Mouse (Mus musculus) heart, postnatal 0 days (tissue): ENCODE measurements around the gene Dnase1l3. TPM values are rescaled to one million over a fixed set of nuclear protein-coding genes. Genes with fewer than 3 reads are reported as not detected.

ENCODE experiments used
- ATAC-seq: fragments of 200-750 bp; cut with Nextera tagmentation; 2 replicates; pipeline ENCODE4 v1.8.0; 2017; ENCODE audit warnings: low read depth, moderate number of reproducible peaks, moderate library complexity; ENCODE audit not compliant: insufficient read depth
- DNase-seq: peaks from one replicate; pipeline ENCODE4 v3.0.0-alpha.2; 2016; ENCODE audit warnings: low spot score
- H3K27ac ChIP-seq: fragments of 300-500 bp; sonication (generic); 2 replicates; pipeline ENCODE4 v1.5.1; 2014; ENCODE audit warnings: low read depth, mild to moderate bottlenecking
- H3K27me3 ChIP-seq: fragments of 300-500 bp; sonication (generic); 2 replicates; pipeline ENCODE4 v1.6.1; 2014; ENCODE audit warnings: low read length, mixed read lengths; ENCODE audit not compliant: control insufficient read depth, insufficient read depth
- H3K36me3 ChIP-seq: fragments of 300-500 bp; sonication (generic); replicated peaks from 2 replicates; pipeline ENCODE4 v1.6.1; 2014; ENCODE audit warnings: low read length, mixed read lengths; ENCODE audit not compliant: control insufficient read depth, insufficient read depth
- H3K4me1 ChIP-seq: fragments of 300-500 bp; sonication (generic); 2 replicates; pipeline ENCODE4 v1.6.1; 2014; ENCODE audit warnings: antibody characterized with exemption; ENCODE audit not compliant: control insufficient read depth, insufficient read depth
- H3K4me2 ChIP-seq: fragments of 300-500 bp; sonication (generic); 2 replicates; pipeline ENCODE4 v1.6.1; 2014; ENCODE audit warnings: low read depth, mild to moderate bottlenecking, low read length, moderate library complexity
- H3K4me3 ChIP-seq: fragments of 300-500 bp; sonication (generic); 2 replicates; pipeline ENCODE4 v1.5.1; 2014; ENCODE audit warnings: low read depth, low read length
- H3K9ac ChIP-seq: fragments of 300-500 bp; sonication (generic); replicated peaks from 2 replicates; pipeline ENCODE4 v1.6.1; 2014; ENCODE audit warnings: low read depth, low read length, mixed read lengths
- H3K9me3 ChIP-seq: fragments of 300-500 bp; sonication (generic); replicated peaks from 2 replicates; pipeline ENCODE4 v1.6.1; 2016; ENCODE audit warnings: low read length; ENCODE audit not compliant: control insufficient read depth
- CTCF ChIP-seq: IDR thresholded peaks from 2 replicates; pipeline ENCODE4 v1.5.1; 2016; ENCODE audit warnings: antibody characterized with exemption, control low read depth, low read depth
- EP300 ChIP-seq: IDR thresholded peaks from 2 replicates; pipeline ENCODE4 v1.6.1; 2016; ENCODE audit warnings: antibody characterized with exemption, low read depth
- WGBS: fragments of 180-500 bp; shearing (Covaris S2); extraction: QIAGEN DNeasy Blood & Tissue Kit; methylation state at CpG from one replicate; pipeline ENCODE4 v1.1.7; 2014; 5-methylcytosine and 5-hydroxymethylcytosine counted together
- polyA plus RNA-seq: library from polyadenylated mRNA; unstranded; fragments of >200 nt; fragmentation: Nextera tagmentation; extraction: Ambion mirVana; gene quantifications from 2 replicates; pipeline ENCODE4 v1.2.1, GENCODE M21; 2015
- total RNA-seq: library from RNA; depleted of rRNA; stranded (reverse); fragments of >200 nt; gene quantifications from 2 replicates; pipeline ENCODE4 v1.2.3, GENCODE M21; 2014; ENCODE audit warnings: low replicate concordance; rRNA removed

Gene Dnase1l3
- total and polyA plus RNA-seq, 2 experiments from 2014 or later = 0.03 TPM; not detected in 1

DNA sequence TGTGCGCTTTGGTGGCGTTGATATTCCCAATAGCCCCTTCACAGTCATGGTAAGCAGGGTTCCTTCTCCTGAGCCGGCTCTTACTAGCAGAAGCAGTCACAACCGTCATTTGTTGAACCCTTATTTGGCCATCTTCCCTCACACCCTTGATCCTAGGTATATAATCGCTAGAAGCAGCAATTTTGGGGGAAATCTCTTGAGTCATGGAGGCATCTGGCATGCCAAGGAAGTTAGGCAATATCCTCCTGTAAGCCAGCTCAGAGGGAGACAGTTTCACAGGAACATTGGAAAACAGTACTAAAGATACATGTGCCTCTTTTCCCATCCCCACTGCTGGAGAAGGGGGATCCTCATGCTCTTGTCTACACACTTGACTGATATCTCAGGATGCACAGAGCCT, 75.1 kb downstream of the Dnase1l3 start:
- no peaks in the 10 kb centered on the region for H3K4me1 ChIP-seq
- TF ChIP-seq EP300 (no peak), CTCF (no peak)
- no peaks in the 10 kb centered on the region for H3K9me3 ChIP-seq
- no peaks in the 10 kb centered on the region for H3K27me3 ChIP-seq
- no peak overlapping the region for H3K4me3 ChIP-seq
- ATAC-seq = no peak
- WGBS = 77% methylated on average over 5 of the region's 5 CpGs
- peaks cover 54% of the 10 kb centered on the region for H3K36me3 ChIP-seq
- H3K4me2 ChIP-seq = no peak overlapping the region
- DNase-seq = no peak
- H3K27ac ChIP-seq = no peak overlapping the region
- H3K9ac ChIP-seq = no peak overlapping the region

DNA sequence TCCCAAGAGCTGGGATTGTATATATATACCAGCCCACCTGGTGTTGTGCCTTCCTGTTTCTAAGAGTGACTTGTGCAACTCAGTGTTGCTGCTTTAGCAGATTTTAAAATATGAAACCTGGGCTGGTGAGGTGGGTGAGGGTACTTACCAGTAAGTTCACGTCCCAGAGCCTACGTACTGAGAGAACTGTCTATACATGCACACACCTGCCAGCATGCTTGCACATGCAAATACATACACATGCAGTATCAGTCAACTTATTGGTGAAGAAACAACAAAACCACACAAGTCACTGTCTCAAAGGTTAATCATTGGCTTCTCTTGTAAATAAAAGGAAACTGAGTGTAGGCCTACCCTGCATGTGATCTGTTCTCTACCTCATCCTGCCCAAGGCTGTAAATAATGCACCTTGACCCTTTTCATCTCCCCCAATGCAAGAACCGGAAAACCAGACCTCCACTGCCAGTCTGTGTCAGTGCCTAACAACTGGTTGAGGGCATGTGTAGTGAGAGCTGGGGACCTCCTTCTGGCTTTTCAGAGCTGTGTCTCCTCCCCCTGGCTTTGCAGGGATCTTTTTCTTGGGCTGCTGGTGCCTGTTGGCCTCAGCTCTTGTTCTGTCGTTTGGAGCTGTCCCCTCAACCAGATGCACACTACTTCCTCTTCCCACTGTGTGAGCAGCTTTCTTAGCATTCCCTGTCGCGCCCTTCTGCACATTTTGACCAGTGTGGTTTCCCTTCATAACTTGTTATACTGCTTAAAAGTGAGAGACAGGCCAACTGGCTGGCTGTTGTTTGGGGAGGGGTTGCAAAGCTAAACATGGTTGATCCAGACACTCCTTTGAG, 76.0 kb downstream of the Dnase1l3 start:
- no peak for DNase-seq
- peaks cover 54% of the 10 kb centered on the region for H3K36me3 ChIP-seq
- 73% methylated on average over 6 of the region's 6 CpGs for WGBS

More for the DNA sequence above, 76.0 kb downstream of the Dnase1l3 start:
- TF ChIP-seq EP300 = no peak
- no peak for TF ChIP-seq CTCF
- ATAC-seq = no peak
- Histone ChIP-seq H3K27me3 (no peaks in the 10 kb centered on the region), H3K9ac (no peak overlapping the region), H3K4me2 (no peak overlapping the region), H3K27ac (no peak overlapping the region), H3K4me1 (no peaks in the 10 kb centered on the region), H3K9me3 (no peaks in the 10 kb centered on the region), H3K4me3 (no peak overlapping the region)

Other genes with a start within 250 kb of the Dnase1l3 start
- gene Gm26661, start 203.0 kb downstream of the Dnase1l3 start, total RNA-seq = not detected in 2 replicates
- gene Gm26661, start 203.0 kb downstream of the Dnase1l3 start, polyA plus RNA-seq = not detected in 2 replicates
- 40.7 and 42.9 TPM in 2 replicates for gene Flnb, start 176.6 kb downstream of the Dnase1l3 start, total RNA-seq
- gene Flnb, start 176.6 kb downstream of the Dnase1l3 start, polyA plus RNA-seq = 3.8 and 4.0 TPM in 2 replicates
- gene Gm45521, start 37.3 kb downstream of the Dnase1l3 start, total RNA-seq = not detected in 2 replicates
- not detected in 2 replicates for gene Gm45521, start 37.3 kb downstream of the Dnase1l3 start, polyA plus RNA-seq
- 2.2 and 2.5 TPM in 2 replicates for gene Abhd6, start 8.3 kb upstream of the Dnase1l3 start, total RNA-seq
- gene Abhd6, start 8.3 kb upstream of the Dnase1l3 start, polyA plus RNA-seq = 9.1 and 10.1 TPM in 2 replicates
- gene Rpp14, start 85.8 kb upstream of the Dnase1l3 start, total RNA-seq = 22.7 and 61.8 TPM in 2 replicates
- 42.4 and 42.8 TPM in 2 replicates for gene Rpp14, start 85.8 kb upstream of the Dnase1l3 start, polyA plus RNA-seq
- 14.5 and 23.7 TPM in 2 replicates for gene Pxk, start 103.6 kb upstream of the Dnase1l3 start, total RNA-seq
- gene Pxk, start 103.6 kb upstream of the Dnase1l3 start, polyA plus RNA-seq = 26.2 and 28.9 TPM in 2 replicates
- gene Pdhb, start 178.5 kb upstream of the Dnase1l3 start, total RNA-seq = 535 and 560 TPM in 2 replicates
- 1,048 and 1,051 TPM in 2 replicates for gene Pdhb, start 178.5 kb upstream of the Dnase1l3 start, polyA plus RNA-seq
- gene Kctd6, start 219.6 kb upstream of the Dnase1l3 start, total RNA-seq = 5.8 and 7.9 TPM in 2 replicates
- gene Kctd6, start 219.6 kb upstream of the Dnase1l3 start, polyA plus RNA-seq = 11.4 and 12.6 TPM in 2 replicates